Mouse (Mus musculus): ENCODE measurements around the gene Mvb12a.

- TF ChIP-seq CTCF (conservative IDR thresholded peaks at IDR 0.05; ENCODE audit: low read length): no peak
- TF ChIP-seq POU5F1 (IDR thresholded peaks at IDR 0.05; ENCODE audit: borderline replicate concordance, low read length): no peak
Measured at GRCm38 (mm10) chr8:71525226-71526050, 17.3 kb upstream of the Mvb12a start, which contains the start of gene Ccdc194.

Data from E14TG2a.4 (cell line).